ENCODE assay signal across 11 mouse cellular contexts in the genomic region with DNA sequence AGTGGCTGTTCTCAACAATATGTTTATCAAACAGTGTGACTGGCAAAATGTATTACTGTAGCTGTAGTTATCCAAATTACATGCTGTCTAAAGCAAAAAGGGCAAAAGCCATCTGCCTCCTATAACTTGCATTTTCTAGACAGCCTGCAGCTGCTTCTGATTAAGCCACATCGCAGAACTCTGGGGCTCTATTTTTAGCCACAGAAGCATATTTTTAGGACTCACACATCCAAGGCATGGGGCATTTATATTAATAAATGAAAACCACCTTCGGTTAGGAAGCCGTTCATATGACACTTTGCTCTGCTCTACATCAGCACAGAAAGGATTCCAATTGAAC.
DNase-seq lines count a peak whose midpoint lies in the region; ATAC-seq and TF ChIP-seq lines count a peak whose summit lies in the region.
"Had no signal": no experiment of that assay in that cellular context is flagged by ENCODE, and none has a peak within 500 bp of the region (broad histone marks: within the 10 kb centered on the region; RNA-seq: fewer than 3 reads in every experiment).

No protein-coding gene starts in this region.

- H3K9ac ChIP-seq in kidney, postnatal 0 days (ENCODE audit: low read depth, low read length): no peak overlapping the region
- H3K9ac ChIP-seq in embryonic facial prominence, embryonic 12.5 days: no peak overlapping the region

- DNase-seq in embryo, embryonic 10 days (ENCODE audit: low spot score): peak; percentile 23
- no peak for DNase-seq in embryo, embryonic 9.5 days (ENCODE audit: extremely low spot score)
- peak; percentile 46 for DNase-seq in kidney, postnatal 0 days (ENCODE audit: low spot score)
- DNase-seq in kidney, postnatal 14 days: no peak
- DNase-seq in mesoderm, embryonic 11.5 days (ENCODE audit: low read depth, low spot score): peak; percentile 56
- DNase-seq in spleen, postnatal 10 days (ENCODE audit: low spot score in 2 of 2): no peak
- no peak for DNase-seq in left cerebral cortex, adult 8-10 months (ENCODE audit: low spot score in 2 of 2)
- DNase-seq: adrenal gland, adult 8-10 months; cerebellum, adult 9-11 months; kidney, adult 8-10 months had no signal

- no peak overlapping the region for H3K27ac ChIP-seq in kidney, postnatal 0 days
- H3K27ac ChIP-seq in embryonic facial prominence, embryonic 12.5 days: peak overlapping the region; percentile 67; the same call in 1 of the 2 replicates

- TF ChIP-seq CTCF in kidney, postnatal 0 days (IDR thresholded peaks at IDR 0.05; ENCODE audit: low read depth): no peak

- WGBS in kidney, postnatal 0 days: 46% methylated on average over 3 of the region's 3 CpGs
- 19% methylated on average over 3 of the region's 3 CpGs for WGBS in embryonic facial prominence, embryonic 12.5 days

- ATAC-seq in kidney, postnatal 0 days (replicated peaks; ENCODE audit: low FRiP score, low read depth): no peak
- peak; percentile 56; the same call in 1 of the 2 replicates for ATAC-seq in embryonic facial prominence, embryonic 12.5 days (ENCODE audit: insufficient number of reproducible peaks, insufficient read depth, low FRiP score, low TSS enrichment)

- no peaks in the 10 kb centered on the region for H3K36me3 ChIP-seq in kidney, postnatal 0 days (ENCODE audit: insufficient read depth, low read length)
- no peaks in the 10 kb centered on the region for H3K36me3 ChIP-seq in embryonic facial prominence, embryonic 12.5 days

- H3K27me3 ChIP-seq in kidney, postnatal 0 days (ENCODE audit: insufficient read depth, low read length): no peaks in the 10 kb centered on the region
- H3K27me3 ChIP-seq in embryonic facial prominence, embryonic 12.5 days: no peaks in the 10 kb centered on the region

- no peak overlapping the region for H3K4me3 ChIP-seq in kidney, postnatal 0 days (replicated peaks; ENCODE audit: low read depth, low read length)
- H3K4me3 ChIP-seq in embryonic facial prominence, embryonic 12.5 days: no peak overlapping the region

- H3K4me1 ChIP-seq in kidney, postnatal 0 days (replicated peaks; ENCODE audit: insufficient read depth, low read length): 0 out of 2 replicates have a peak, but pooled peaks cover 4% of the 10 kb centered on the region
- peaks cover 25% of the 10 kb centered on the region for H3K4me1 ChIP-seq in embryonic facial prominence, embryonic 12.5 days

- no peaks in the 10 kb centered on the region for H3K9me3 ChIP-seq in kidney, postnatal 0 days (replicated peaks; ENCODE audit: low read length)
- H3K9me3 ChIP-seq in embryonic facial prominence, embryonic 12.5 days: no peaks in the 10 kb centered on the region

- H3K4me2 ChIP-seq in kidney, postnatal 0 days (ENCODE audit: low read length): no peak overlapping the region
- H3K4me2 ChIP-seq in embryonic facial prominence, embryonic 12.5 days (replicated peaks): no peak overlapping the region

Comparison
In these comparisons a context has a peak if more than half of its experiments do, and no peak if none do; other contexts are left out.
1. DNase-seq: peak in embryo, embryonic 10 days (single experiment), kidney, postnatal 0 days (single experiment) and mesoderm, embryonic 11.5 days (single experiment); none in embryo, embryonic 9.5 days (single experiment), kidney, postnatal 14 days (single experiment), spleen, postnatal 10 days (0 of 2) and left cerebral cortex, adult 8-10 months (0 of 2).